Mouse (Mus musculus): ENCODE results near the gene Osbp2. TPM values are rescaled to one million over a fixed set of nuclear protein-coding genes. Genes with fewer than 3 reads are reported as not detected.

Osbp2 gene
- polyA plus RNA-seq, 1 experiment from 2014 or later: 4.0 TPM

GRCm38 (mm10) chr11:3704404-3704803 is 159.3 kb downstream of the Osbp2 start:
- Histone ChIP-seq H3K4me1 (0 out of 2 replicates have a peak, but pooled peaks cover 4% of the 10 kb centered on the region), H3K9ac (no peak overlapping the region), H3K27ac (no peak overlapping the region), H3K36me3 (replicated peaks) (no peaks in the 10 kb centered on the region; the same call in 1 of the 2 replicates), H3K9me3 (no peaks in the 10 kb centered on the region), H3K4me3 (replicated peaks) (no peak overlapping the region), H3K27me3 (peaks cover 7% of the 10 kb centered on the region; the same call in 1 of the 2 replicates), H3K4me2 (no peak overlapping the region)
- no peak for ATAC-seq (ENCODE audit: low FRiP score)
- WGBS: 77% methylated on average over 8 of the region's 8 CpGs

GRCm38 (mm10) chr11:3703089-3703992 is 160.4 kb downstream of the Osbp2 start:
- Histone ChIP-seq H3K27me3 (peaks cover 7% of the 10 kb centered on the region; the same call in 1 of the 2 replicates), H3K36me3 (replicated peaks) (no peaks in the 10 kb centered on the region; the same call in 1 of the 2 replicates), H3K4me1 (0 out of 2 replicates have a peak, but pooled peaks cover 4% of the 10 kb centered on the region), H3K4me2 (no peak overlapping the region), H3K9ac (no peak overlapping the region), H3K9me3 (no peaks in the 10 kb centered on the region), H3K4me3 (replicated peaks) (no peak overlapping the region), H3K27ac (no peak overlapping the region)
- no peak for ATAC-seq (ENCODE audit: low FRiP score)
- WGBS: 72% methylated on average over 7 of the region's 7 CpGs

- Histone ChIP-seq H3K4me3 (replicated peaks) (no peak overlapping the region), H3K4me1 (no peaks in the 10 kb centered on the region), H3K27ac (no peak overlapping the region), H3K9me3 (no peaks in the 10 kb centered on the region), H3K4me2 (no peak overlapping the region), H3K36me3 (replicated peaks) (peaks cover 13% of the 10 kb centered on the region), H3K27me3 (no peaks in the 10 kb centered on the region), H3K9ac (no peak overlapping the region)
- ATAC-seq (ENCODE audit: low FRiP score): no peak
- 85% methylated on average over 3 of the region's 3 CpGs for WGBS
Observed at GRCm38 (mm10) chr11:3697441-3697840, 166.3 kb downstream of the Osbp2 start.

GRCm38 (mm10) chr11:3696086-3696616 is 167.6 kb downstream of the Osbp2 start:
- H3K4me2 ChIP-seq: no peak overlapping the region
- H3K36me3 ChIP-seq (replicated peaks): peaks cover 25% of the 10 kb centered on the region
- no peaks in the 10 kb centered on the region for H3K4me1 ChIP-seq
- no peak overlapping the region for H3K4me3 ChIP-seq (replicated peaks)
- H3K9me3 ChIP-seq: no peaks in the 10 kb centered on the region
- no peak overlapping the region for H3K9ac ChIP-seq
- no peaks in the 10 kb centered on the region for H3K27me3 ChIP-seq
- WGBS: 86% methylated on average over 5 of the region's 5 CpGs
- no peak overlapping the region for H3K27ac ChIP-seq
- ATAC-seq (ENCODE audit: low FRiP score): no peak

- Histone ChIP-seq H3K9me3 (no peaks in the 10 kb centered on the region), H3K27ac (no peak overlapping the region), H3K4me2 (no peak overlapping the region), H3K9ac (no peak overlapping the region), H3K27me3 (no peaks in the 10 kb centered on the region), H3K4me1 (no peaks in the 10 kb centered on the region), H3K36me3 (replicated peaks) (peaks cover 65% of the 10 kb centered on the region), H3K4me3 (replicated peaks) (no peak overlapping the region)
- WGBS: 90% methylated on average over 2 of the region's 2 CpGs
- no peak for ATAC-seq (ENCODE audit: low FRiP score)
Observed at GRCm38 (mm10) chr11:3691746-3692145, 172.0 kb downstream of the Osbp2 start.

- peaks cover 88% of the 10 kb centered on the region for H3K36me3 ChIP-seq (replicated peaks)
- H3K9ac ChIP-seq: no peak overlapping the region
- ATAC-seq (ENCODE audit: low FRiP score): no peak
- no peaks in the 10 kb centered on the region for H3K9me3 ChIP-seq
- no peak overlapping the region for H3K4me2 ChIP-seq
- WGBS: 91% methylated on average over 2 of the region's 2 CpGs
- H3K4me3 ChIP-seq (replicated peaks): no peak overlapping the region
- no peaks in the 10 kb centered on the region for H3K4me1 ChIP-seq
- H3K27ac ChIP-seq: no peak overlapping the region
- H3K27me3 ChIP-seq: no peaks in the 10 kb centered on the region
Observed at GRCm38 (mm10) chr11:3686885-3687284, 176.8 kb downstream of the Osbp2 start.

GRCm38 (mm10) chr11:3686318-3686717 is 177.4 kb downstream of the Osbp2 start:
- no peak for ATAC-seq (ENCODE audit: low FRiP score)
- H3K9ac ChIP-seq: no peak overlapping the region
- no peak overlapping the region for H3K4me3 ChIP-seq (replicated peaks)
- WGBS: 92% methylated on average over 2 of the region's 2 CpGs
- H3K9me3 ChIP-seq: no peaks in the 10 kb centered on the region
- no peaks in the 10 kb centered on the region for H3K27me3 ChIP-seq
- H3K4me2 ChIP-seq: no peak overlapping the region
- H3K36me3 ChIP-seq (replicated peaks): peaks cover 87% of the 10 kb centered on the region
- H3K27ac ChIP-seq: no peak overlapping the region
- H3K4me1 ChIP-seq: no peaks in the 10 kb centered on the region

GRCm38 (mm10) chr11:3685431-3685830 is 178.3 kb downstream of the Osbp2 start:
- no peaks in the 10 kb centered on the region for H3K9me3 ChIP-seq
- peaks cover 87% of the 10 kb centered on the region for H3K36me3 ChIP-seq (replicated peaks)
- no peaks in the 10 kb centered on the region for H3K27me3 ChIP-seq
- H3K4me2 ChIP-seq: no peak overlapping the region
- H3K9ac ChIP-seq: no peak overlapping the region
- no peak overlapping the region for H3K27ac ChIP-seq
- no peak overlapping the region for H3K4me3 ChIP-seq (replicated peaks)
- ATAC-seq (ENCODE audit: low FRiP score): no peak
- no peaks in the 10 kb centered on the region for H3K4me1 ChIP-seq
- 94% methylated on average over 8 of the region's 8 CpGs for WGBS

GRCm38 (mm10) chr11:3684723-3685430 is 178.8 kb downstream of the Osbp2 start:
- no peak for ATAC-seq (ENCODE audit: low FRiP score)
- Histone ChIP-seq H3K4me2 (no peak overlapping the region), H3K27me3 (no peaks in the 10 kb centered on the region), H3K4me3 (replicated peaks) (no peak overlapping the region), H3K27ac (no peak overlapping the region), H3K9me3 (no peaks in the 10 kb centered on the region), H3K9ac (no peak overlapping the region), H3K36me3 (replicated peaks) (peaks cover 87% of the 10 kb centered on the region), H3K4me1 (no peaks in the 10 kb centered on the region)
- WGBS: 91% methylated on average over 5 of the region's 5 CpGs

- Histone ChIP-seq H3K9ac (no peak overlapping the region), H3K9me3 (no peaks in the 10 kb centered on the region), H3K36me3 (replicated peaks) (peaks cover 87% of the 10 kb centered on the region), H3K4me2 (no peak overlapping the region), H3K4me3 (replicated peaks) (no peak overlapping the region), H3K27me3 (no peaks in the 10 kb centered on the region), H3K4me1 (no peaks in the 10 kb centered on the region), H3K27ac (no peak overlapping the region)
- 89% methylated on average over 1 of the region's 1 CpGs for whole genome bisulfite sequencing
- ATAC-seq (ENCODE audit: low FRiP score): no peak
Observed at GRCm38 (mm10) chr11:3684232-3684631, 179.5 kb downstream of the Osbp2 start.

- Histone ChIP-seq H3K4me2 (no peak overlapping the region), H3K9ac (no peak overlapping the region), H3K9me3 (no peaks in the 10 kb centered on the region), H3K4me1 (no peaks in the 10 kb centered on the region), H3K4me3 (replicated peaks) (no peak overlapping the region), H3K27me3 (no peaks in the 10 kb centered on the region), H3K27ac (no peak overlapping the region), H3K36me3 (replicated peaks) (peaks cover 86% of the 10 kb centered on the region)
- WGBS: 94% methylated on average over 11 of the region's 11 CpGs
- ATAC-seq (ENCODE audit: low FRiP score): no peak
Observed at GRCm38 (mm10) chr11:3683696-3684095, 180.0 kb downstream of the Osbp2 start.

GRCm38 (mm10) chr11:3679771-3680170 is 183.9 kb downstream of the Osbp2 start:
- Histone ChIP-seq H3K27me3 (no peaks in the 10 kb centered on the region), H3K9ac (no peak overlapping the region), H3K4me1 (no peaks in the 10 kb centered on the region), H3K4me2 (no peak overlapping the region), H3K27ac (no peak overlapping the region), H3K4me3 (replicated peaks) (no peak overlapping the region), H3K9me3 (no peaks in the 10 kb centered on the region), H3K36me3 (replicated peaks) (peaks cover 88% of the 10 kb centered on the region)
- WGBS: 97% methylated on average over 3 of the region's 3 CpGs
- ATAC-seq (ENCODE audit: low FRiP score): no peak

Measured in forebrain, embryonic 12.5 days (tissue).